Mouse (Mus musculus) MEL (cell line): ENCODE results near the gene Hic1.

ENCODE experiments used
- CHD1 ChIP-seq: IDR thresholded peaks from 2 replicates; pipeline ENCODE4 v1.6.1; 2012; ENCODE audit warnings: low read depth, mild to moderate bottlenecking, inconsistent platforms, low read length, improper control_type of control experiment
- CHD2 ChIP-seq: IDR thresholded peaks from 2 replicates; pipeline ENCODE4 v1.6.1; 2011; ENCODE audit warnings: low read length, improper control_type of control experiment
- CTCF ChIP-seq, 3 experiments: IDR thresholded peaks in 2 of 3; conservative IDR thresholded peaks in 1 of 3; 2 replicates each; pipeline ENCODE4 v1.5.1; 2011 to 2012; ENCODE audit warnings: low read length in 3 of 3, low read depth in 2 of 3, mild to moderate bottlenecking in 2 of 3, improper control_type of control experiment in 1 of 3, inconsistent platforms in 1 of 3, mixed read lengths in 1 of 3, moderate library complexity in 1 of 3; ENCODE audit not compliant: control insufficient read depth in 1 of 3, insufficient read depth in 1 of 3, poor library complexity in 1 of 3, severe bottlenecking in 1 of 3
- EP300 ChIP-seq, 2 experiments: IDR thresholded peaks; 2 replicates each; pipeline ENCODE4 v1.6.1; 2011; ENCODE audit warnings: improper control_type of control experiment in 2 of 2, low read length in 2 of 2, low read depth in 1 of 2, mild to moderate bottlenecking in 1 of 2
- KAT2A ChIP-seq: conservative IDR thresholded peaks from 2 replicates; pipeline ENCODE4 v1.6.1; 2012; ENCODE audit warnings: low read depth, low read length, improper control_type of control experiment, inconsistent platforms
- NRF1 ChIP-seq: IDR thresholded peaks from 2 replicates; pipeline ENCODE4 v1.6.1; 2014; ENCODE audit warnings: low read depth, mild to moderate bottlenecking, inconsistent platforms, low read length, improper control_type of control experiment, moderate library complexity; ENCODE audit not compliant: poor library complexity, insufficient read depth, severe bottlenecking
- POLR2A ChIP-seq, 2 experiments: IDR thresholded peaks; 2 replicates each; pipeline ENCODE4 v1.6.1; 2011 to 2012; ENCODE audit warnings: low read length in 2 of 2, mild to moderate bottlenecking in 2 of 2, control low read depth in 1 of 2, improper control_type of control experiment in 1 of 2, low read depth in 1 of 2, moderate library complexity in 1 of 2; ENCODE audit not compliant: control insufficient read depth in 1 of 2, insufficient read depth in 1 of 2, poor library complexity in 1 of 2
- RAD21 ChIP-seq: IDR thresholded peaks from 2 replicates; pipeline ENCODE4 v1.6.1; 2011; ENCODE audit warnings: mild to moderate bottlenecking, low read depth, low read length, improper control_type of control experiment
- TAL1 ChIP-seq: IDR thresholded peaks from 2 replicates; pipeline ENCODE4 v1.6.1; 2012; ENCODE audit warnings: mild to moderate bottlenecking, inconsistent platforms, low read length, moderate library complexity, mixed read lengths
- TCF12 ChIP-seq: IDR thresholded peaks from 2 replicates; pipeline ENCODE4 v1.6.1; 2014; ENCODE audit warnings: low read depth, mild to moderate bottlenecking, inconsistent platforms, low read length, improper control_type of control experiment, moderate library complexity
- ZC3H11A ChIP-seq: IDR thresholded peaks from 2 replicates; pipeline ENCODE4 v1.6.1; 2012; ENCODE audit warnings: low read depth, mild to moderate bottlenecking, inconsistent platforms, low read length, improper control_type of control experiment

DNA sequence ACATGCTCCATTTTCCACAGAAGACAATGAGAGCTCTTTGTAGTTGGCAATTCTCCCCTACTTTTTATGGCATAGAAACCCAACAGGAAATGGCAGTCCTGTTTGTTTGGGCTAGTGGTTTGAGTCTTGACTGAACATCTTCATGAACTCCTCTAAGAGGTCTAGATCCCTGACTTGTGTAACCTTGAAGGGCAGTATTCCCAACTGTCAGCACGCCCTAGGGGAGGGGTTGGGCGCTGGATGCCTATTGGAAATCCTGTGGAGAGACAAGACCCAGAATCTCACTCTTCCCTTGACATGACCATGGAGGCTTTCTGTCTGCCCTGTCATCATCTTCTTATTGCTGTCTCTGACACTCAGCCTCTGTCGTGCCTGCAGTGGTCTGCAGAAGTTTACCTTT is 49.5 kb downstream of the Hic1 start:
- TF ChIP-seq CHD2 (no peak), ZC3H11A (no peak), KAT2A (no peak), POLR2A (IDR thresholded peaks at IDR 0.05; ENCODE audit: control insufficient read depth in 1 of 2, insufficient read depth in 1 of 2, low read depth in 1 of 2, low read length in 2 of 2, poor library complexity in 1 of 2) (no peak), CTCF (IDR thresholded peaks at IDR 0.05 in 2 of 3, conservative IDR thresholded peaks at IDR 0.05 in 1 of 3; ENCODE audit: control insufficient read depth in 1 of 3, insufficient read depth in 1 of 3, low read depth in 2 of 3, low read length in 3 of 3, poor library complexity in 1 of 3, severe bottlenecking in 1 of 3) (no peak), TAL1 (no peak), EP300 (IDR thresholded peaks at IDR 0.05; ENCODE audit: low read depth in 1 of 2, low read length in 2 of 2) (no peak), TCF12 (no peak), NRF1 (no peak), CHD1 (no peak), RAD21 (no peak)
